12 mouse cellular contexts compared by ENCODE assay signal in the genomic region with DNA sequence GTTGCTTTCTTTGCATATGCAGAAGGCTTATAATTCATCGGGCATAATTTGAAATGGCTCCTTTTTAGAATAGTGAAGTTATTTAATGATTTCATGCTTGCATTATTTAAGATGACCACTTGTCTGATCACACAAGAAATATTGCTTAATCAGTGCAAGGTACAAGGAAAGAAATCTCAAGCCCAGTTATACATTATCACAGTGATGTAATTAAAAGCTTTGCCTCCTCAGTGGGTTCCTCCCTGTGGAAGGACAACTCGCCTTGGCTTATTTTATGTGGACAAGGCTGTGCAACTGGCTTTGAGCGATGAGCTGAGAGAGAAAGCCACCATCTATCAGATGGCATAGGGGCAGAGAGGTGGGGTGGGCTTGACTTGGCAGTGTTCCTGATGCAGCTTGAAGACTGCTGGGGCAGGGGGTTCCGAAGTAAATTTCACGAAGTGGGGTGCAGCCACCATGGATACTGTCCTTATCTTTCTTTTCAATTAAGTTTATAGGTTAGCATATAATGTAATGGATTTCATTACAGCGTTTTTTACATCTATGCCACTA.
DNase-seq lines count a peak whose midpoint lies in the region; ATAC-seq and TF ChIP-seq lines count a peak whose summit lies in the region.
"Had no signal": no experiment of that assay in that cellular context is flagged by ENCODE, and none has a peak within 500 bp of the region (broad histone marks: within the 10 kb centered on the region; RNA-seq: fewer than 3 reads in every experiment).

No protein-coding gene starts in this region.

- H3K36me3 ChIP-seq in heart, embryonic 15.5 days = no peaks in the 10 kb centered on the region
- no peaks in the 10 kb centered on the region for H3K36me3 ChIP-seq in lung, embryonic 14.5 days (ENCODE audit: insufficient read depth)
- H3K36me3 ChIP-seq: G1E; limb, embryonic 13.5 days had no signal

- H3K4me2 ChIP-seq in heart, embryonic 15.5 days = no peak overlapping the region
- H3K4me2 ChIP-seq in lung, embryonic 14.5 days = peak overlapping the region; percentile 31
- H3K4me2 ChIP-seq: limb, embryonic 13.5 days had no signal

- in situ Hi-C loops in Patski (cut with MboI; ENCODE audit: low pct_unique_long_range_greater_than_20kb) = no loop called here

- H3K4me1 ChIP-seq in heart, embryonic 15.5 days (replicated peaks) = peaks cover 25% of the 10 kb centered on the region
- H3K4me1 ChIP-seq in lung, embryonic 14.5 days (ENCODE audit: insufficient read depth) = peaks cover 25% of the 10 kb centered on the region
- H3K4me1 ChIP-seq: megakaryocyte, embryonic 14.5 days had no signal

- CTCF ChIA-PET in Patski (lab: Charles Lee) = interaction anchor here (0.8 kb wide), 1 partner anchor 71 kb away, joined by 3 read pairs; no protein-coding TSS in a partner anchor

- H3K9me3 ChIP-seq in heart, embryonic 15.5 days (replicated peaks) = no peaks in the 10 kb centered on the region
- H3K9me3 ChIP-seq in lung, embryonic 14.5 days (ENCODE audit: low read depth, low read length) = no peaks in the 10 kb centered on the region
- H3K9me3 ChIP-seq: limb, embryonic 13.5 days had no signal

- no peaks in the 10 kb centered on the region for H3K27me3 ChIP-seq in heart, embryonic 15.5 days
- no peaks in the 10 kb centered on the region for H3K27me3 ChIP-seq in lung, embryonic 14.5 days (ENCODE audit: insufficient read depth, low read length)
- H3K27me3 ChIP-seq in Patski = no peaks in the 10 kb centered on the region
- H3K27me3 ChIP-seq: limb, embryonic 13.5 days; megakaryocyte, embryonic 14.5 days had no signal

- POLR2A ChIA-PET in Patski (lab: Charles Lee) = interaction anchor here (0.6 kb wide), 1 partner anchor 526 kb away, joined by 3 read pairs; no protein-coding TSS in a partner anchor

- H3K9ac ChIP-seq in heart, embryonic 15.5 days = no peak overlapping the region
- H3K9ac ChIP-seq in lung, embryonic 14.5 days = no peak overlapping the region
- H3K9ac ChIP-seq: limb, embryonic 13.5 days had no signal

- no peak for TF ChIP-seq CTCF in lung, embryonic 14.5 days (IDR thresholded peaks at IDR 0.05; ENCODE audit: low read depth)
- TF ChIP-seq CTCF in Patski (IDR thresholded peaks at IDR 0.05) = no peak

- no peak overlapping the region for H3K4me3 ChIP-seq in heart, embryonic 15.5 days
- H3K4me3 ChIP-seq in lung, embryonic 14.5 days (ENCODE audit: low read depth, low read length) = no peak overlapping the region
- H3K4me3 ChIP-seq: erythroblast, embryonic 14.5 days; limb, embryonic 13.5 days; megakaryocyte, embryonic 14.5 days had no signal

- H3K27ac ChIP-seq in heart, embryonic 15.5 days = 0 out of 2 replicates have a peak overlapping the region, but pooled peaks have one; percentile 71
- peak overlapping the region; percentile 68 for H3K27ac ChIP-seq in lung, embryonic 14.5 days (ENCODE audit: low read depth)

- no peak for ATAC-seq in heart, embryonic 15.5 days (replicated peaks; ENCODE audit: insufficient number of reproducible peaks, insufficient read depth, low FRiP score, low read depth)
- ATAC-seq in lung, embryonic 14.5 days (ENCODE audit: insufficient read depth) = peak; percentile 13
- peak; percentile 9 for ATAC-seq in Patski
- 0 out of 2 replicates have a peak, but pooled peaks have one; percentile 4 for ATAC-seq in monocyte, adult 5-6 weeks (replicated peaks; ENCODE audit: insufficient number of reproducible peaks, low FRiP score, low TSS enrichment, poor library complexity, severe bottlenecking)

- WGBS in heart, embryonic 15.5 days = 82% methylated on average over 6 of the region's 6 CpGs
- 54% methylated on average over 6 of the region's 6 CpGs for WGBS in lung, embryonic 14.5 days

- no peak for DNase-seq in heart, adult 9 months (ENCODE audit: low spot score in 2 of 2)
- no peak for DNase-seq in lung, embryonic 14.5 days
- no peak for DNase-seq in lung, postnatal 14 days
- DNase-seq in Patski (ENCODE audit: low read depth, low spot score) = no peak
- no peak for DNase-seq in layer of hippocampus, postnatal 10 days (ENCODE audit: low spot score in 2 of 2)
- DNase-seq: cerebellum, postnatal 14 days had no signal
